Mouse (Mus musculus): ENCODE measurements around the gene Gtf3c5. TPM values are rescaled to one million over a fixed set of nuclear protein-coding genes. Genes with fewer than 3 reads are reported as not detected.
A peak's percentile ranks its signal among the peaks of the same experiment; 100 is the strongest.

The Gtf3c5 gene
- polyA plus RNA-seq, 1 experiment from 2014 or later: 31.0 TPM

GRCm38 (mm10) chr2:28601720-28602590, 18.4 kb upstream of the Gtf3c5 start:
- no peak for DNase-seq
- no peak overlapping the region for H3K9ac ChIP-seq (replicated peaks; ENCODE audit: low read length)
- no peak overlapping the region for H3K4me3 ChIP-seq (replicated peaks; ENCODE audit: low read depth, low read length)
- H3K4me2 ChIP-seq (ENCODE audit: low read length): no peak overlapping the region
- no peaks in the 10 kb centered on the region for H3K36me3 ChIP-seq (ENCODE audit: control insufficient read depth, insufficient read depth, low read length)
- H3K9me3 ChIP-seq (ENCODE audit: control insufficient read depth, low read length): no peaks in the 10 kb centered on the region
- no peak overlapping the region for H3K27ac ChIP-seq (replicated peaks; ENCODE audit: low read depth, low read length)
- no peaks in the 10 kb centered on the region for H3K4me1 ChIP-seq (ENCODE audit: control insufficient read depth, insufficient read depth, low read length)
- ATAC-seq (ENCODE audit: low FRiP score, low TSS enrichment): no peak
- H3K27me3 ChIP-seq (ENCODE audit: control insufficient read depth, insufficient read depth, low read length): no peaks in the 10 kb centered on the region
- WGBS: 62% methylated on average over 12 of the region's 12 CpGs

DNA sequence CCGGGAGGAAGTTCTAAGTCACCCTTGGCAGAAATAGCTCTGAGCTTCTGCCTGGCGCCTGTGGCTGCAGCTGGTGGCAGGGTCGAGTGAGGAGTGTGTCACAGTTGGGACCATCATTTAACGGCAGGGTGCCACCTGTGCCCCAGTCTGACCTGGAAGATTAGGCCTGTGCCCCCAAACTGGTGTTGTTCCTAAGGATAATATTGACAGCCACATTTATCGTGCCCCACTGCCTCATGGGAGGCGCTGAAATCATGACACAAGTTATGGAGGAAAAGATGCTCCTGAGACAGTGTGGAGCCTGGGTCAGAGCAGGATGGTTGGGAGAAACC, 16.0 kb upstream of the Gtf3c5 start:
- Histone ChIP-seq H3K9ac (replicated peaks; ENCODE audit: low read length) (no peak overlapping the region), H3K4me3 (replicated peaks; ENCODE audit: low read depth, low read length) (no peak overlapping the region), H3K4me1 (ENCODE audit: control insufficient read depth, insufficient read depth, low read length) (no peaks in the 10 kb centered on the region), H3K27ac (replicated peaks; ENCODE audit: low read depth, low read length) (no peak overlapping the region), H3K27me3 (ENCODE audit: control insufficient read depth, insufficient read depth, low read length) (no peaks in the 10 kb centered on the region), H3K4me2 (ENCODE audit: low read length) (no peak overlapping the region), H3K9me3 (ENCODE audit: control insufficient read depth, low read length) (no peaks in the 10 kb centered on the region), H3K36me3 (ENCODE audit: control insufficient read depth, insufficient read depth, low read length) (no peaks in the 10 kb centered on the region)
- ATAC-seq (ENCODE audit: low FRiP score, low TSS enrichment) (no peak), DNase-seq (no peak)
- WGBS: 81% methylated on average over 6 of the region's 6 CpGs

GRCm38 (mm10) chr2:28598692-28599568, 15.4 kb upstream of the Gtf3c5 start:
- H3K4me1 ChIP-seq (ENCODE audit: control insufficient read depth, insufficient read depth, low read length): no peaks in the 10 kb centered on the region
- DNase-seq (no peak), ATAC-seq (ENCODE audit: low FRiP score, low TSS enrichment) (no peak)
- no peaks in the 10 kb centered on the region for H3K27me3 ChIP-seq (ENCODE audit: control insufficient read depth, insufficient read depth, low read length)
- no peaks in the 10 kb centered on the region for H3K9me3 ChIP-seq (ENCODE audit: control insufficient read depth, low read length)
- H3K4me3 ChIP-seq (replicated peaks; ENCODE audit: low read depth, low read length): no peak overlapping the region
- no peaks in the 10 kb centered on the region for H3K36me3 ChIP-seq (ENCODE audit: control insufficient read depth, insufficient read depth, low read length)
- H3K9ac ChIP-seq (replicated peaks; ENCODE audit: low read length): no peak overlapping the region
- WGBS: 63% methylated on average over 12 of the region's 12 CpGs
- H3K4me2 ChIP-seq (ENCODE audit: low read length): no peak overlapping the region
- H3K27ac ChIP-seq (replicated peaks; ENCODE audit: low read depth, low read length): no peak overlapping the region

DNA sequence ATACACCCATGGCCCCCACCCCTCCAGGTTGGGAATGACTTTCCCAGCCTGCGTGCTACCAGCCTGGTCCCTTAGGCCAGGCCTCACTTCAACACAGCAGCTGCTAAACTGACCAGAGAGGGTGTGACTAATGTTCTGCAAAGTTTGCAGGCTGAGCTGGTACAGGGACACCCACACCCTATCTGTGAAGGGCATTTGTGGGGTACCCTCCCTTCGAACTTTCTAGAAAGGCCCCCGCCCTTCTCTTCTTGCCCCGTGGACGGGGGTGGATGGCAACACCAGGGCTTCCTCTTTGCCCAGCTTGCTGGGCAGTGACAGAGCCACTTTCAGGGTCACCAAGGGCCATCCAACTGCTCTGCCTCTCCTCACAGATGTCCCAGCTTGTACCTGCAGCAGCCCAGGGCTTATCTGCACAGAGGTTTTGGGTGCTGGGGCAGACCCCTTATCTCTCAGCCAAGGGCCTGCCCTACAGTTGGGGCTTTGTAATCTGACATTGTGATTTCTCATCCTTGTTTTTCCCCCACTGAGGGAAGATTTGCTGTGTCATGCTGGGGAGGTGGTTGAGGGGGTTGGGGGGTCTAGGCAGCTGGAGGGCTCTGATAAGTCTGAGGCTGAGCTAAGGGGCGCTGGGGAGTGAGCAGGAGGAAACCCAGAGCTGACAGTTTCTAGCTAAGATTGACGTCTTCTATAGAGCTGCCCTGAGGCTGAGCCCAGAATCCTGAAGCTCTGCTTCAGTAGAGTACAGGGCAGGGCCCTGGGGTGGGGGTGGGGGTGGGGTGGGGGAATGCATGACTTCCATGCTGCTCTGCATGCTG, 14.4 kb upstream of the Gtf3c5 start:
- ATAC-seq (ENCODE audit: low FRiP score, low TSS enrichment) (no peak), DNase-seq (no peak)
- WGBS: 67% methylated on average over 7 of the region's 7 CpGs
- no peak overlapping the region; the same call in 1 of the 2 replicates for H3K27ac ChIP-seq (replicated peaks; ENCODE audit: low read depth, low read length)
- H3K27me3 ChIP-seq (ENCODE audit: control insufficient read depth, insufficient read depth, low read length): no peaks in the 10 kb centered on the region
- no peaks in the 10 kb centered on the region for H3K9me3 ChIP-seq (ENCODE audit: control insufficient read depth, low read length)
- H3K36me3 ChIP-seq (ENCODE audit: control insufficient read depth, insufficient read depth, low read length): no peaks in the 10 kb centered on the region
- no peak overlapping the region for H3K4me2 ChIP-seq (ENCODE audit: low read length)
- no peak overlapping the region for H3K9ac ChIP-seq (replicated peaks; ENCODE audit: low read length)
- H3K4me1 ChIP-seq (ENCODE audit: control insufficient read depth, insufficient read depth, low read length): no peaks in the 10 kb centered on the region
- no peak overlapping the region for H3K4me3 ChIP-seq (replicated peaks; ENCODE audit: low read depth, low read length)

- 90% methylated on average over 7 of the region's 7 CpGs for WGBS
Measured at GRCm38 (mm10) chr2:28596998-28597397, 13.4 kb upstream of the Gtf3c5 start.

GRCm38 (mm10) chr2:28596021-28596420, 12.5 kb upstream of the Gtf3c5 start:
- ATAC-seq (ENCODE audit: low FRiP score, low TSS enrichment) (no peak), DNase-seq (no peak)
- no peak overlapping the region for H3K27ac ChIP-seq (replicated peaks; ENCODE audit: low read depth, low read length)
- no peaks in the 10 kb centered on the region for H3K36me3 ChIP-seq (ENCODE audit: control insufficient read depth, insufficient read depth, low read length)
- H3K9ac ChIP-seq (replicated peaks; ENCODE audit: low read length): no peak overlapping the region
- H3K4me3 ChIP-seq (replicated peaks; ENCODE audit: low read depth, low read length): no peak overlapping the region
- H3K4me1 ChIP-seq (ENCODE audit: control insufficient read depth, insufficient read depth, low read length): no peaks in the 10 kb centered on the region
- no peaks in the 10 kb centered on the region for H3K27me3 ChIP-seq (ENCODE audit: control insufficient read depth, insufficient read depth, low read length)
- no peaks in the 10 kb centered on the region for H3K9me3 ChIP-seq (ENCODE audit: control insufficient read depth, low read length)
- H3K4me2 ChIP-seq (ENCODE audit: low read length): no peak overlapping the region
- WGBS: 79% methylated on average over 7 of the region's 7 CpGs

More at GRCm38 (mm10) chr2:28596998-28597397, 13.4 kb upstream of the Gtf3c5 start:
- Histone ChIP-seq H3K27me3 (ENCODE audit: control insufficient read depth, insufficient read depth, low read length) (no peaks in the 10 kb centered on the region), H3K4me1 (ENCODE audit: control insufficient read depth, insufficient read depth, low read length) (no peaks in the 10 kb centered on the region), H3K9me3 (ENCODE audit: control insufficient read depth, low read length) (no peaks in the 10 kb centered on the region), H3K4me2 (ENCODE audit: low read length) (no peak overlapping the region), H3K9ac (replicated peaks; ENCODE audit: low read length) (no peak overlapping the region), H3K36me3 (ENCODE audit: control insufficient read depth, insufficient read depth, low read length) (no peaks in the 10 kb centered on the region), H3K27ac (replicated peaks; ENCODE audit: low read depth, low read length) (no peak overlapping the region), H3K4me3 (replicated peaks; ENCODE audit: low read depth, low read length) (no peak overlapping the region)
- no peak for DNase-seq
- no peak for ATAC-seq (ENCODE audit: low FRiP score, low TSS enrichment)

DNA sequence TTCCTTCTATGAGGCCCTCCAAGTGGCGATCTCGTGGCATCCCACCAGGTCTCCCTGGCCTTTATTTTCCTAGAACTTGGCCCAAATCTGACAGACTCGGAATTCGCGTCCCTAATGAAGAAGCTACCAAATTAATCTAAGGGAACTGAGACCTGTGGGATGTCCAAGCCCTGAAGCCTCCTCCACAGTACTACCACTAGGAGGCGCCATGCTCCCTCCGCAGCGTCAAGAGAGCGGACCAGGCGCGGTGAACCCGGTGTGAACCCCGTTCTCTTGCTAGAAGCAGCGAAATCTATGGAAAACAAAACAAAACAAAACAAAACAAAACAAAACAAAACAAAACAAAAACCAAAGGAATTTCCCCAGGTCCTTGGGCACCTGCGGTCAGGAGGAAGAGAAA, 9.3 kb upstream of the Gtf3c5 start:
- Histone ChIP-seq H3K27me3 (ENCODE audit: control insufficient read depth, insufficient read depth, low read length) (no peaks in the 10 kb centered on the region; the same call in 1 of the 2 replicates), H3K4me3 (replicated peaks; ENCODE audit: low read depth, low read length) (no peak overlapping the region), H3K36me3 (ENCODE audit: control insufficient read depth, insufficient read depth, low read length) (no peaks in the 10 kb centered on the region), H3K4me2 (ENCODE audit: low read length) (no peak overlapping the region), H3K9ac (replicated peaks; ENCODE audit: low read length) (no peak overlapping the region), H3K27ac (replicated peaks; ENCODE audit: low read depth, low read length) (no peak overlapping the region), H3K4me1 (ENCODE audit: control insufficient read depth, insufficient read depth, low read length) (no peaks in the 10 kb centered on the region), H3K9me3 (ENCODE audit: control insufficient read depth, low read length) (no peaks in the 10 kb centered on the region)
- ATAC-seq (ENCODE audit: low FRiP score, low TSS enrichment): no peak
- 6% methylated on average over 15 of the region's 15 CpGs for WGBS
- DNase-seq: peak; percentile 70

- no peaks in the 10 kb centered on the region for H3K4me1 ChIP-seq (ENCODE audit: control insufficient read depth, insufficient read depth, low read length)
- H3K4me2 ChIP-seq (ENCODE audit: low read length): no peak overlapping the region
- H3K9me3 ChIP-seq (ENCODE audit: control insufficient read depth, low read length): no peaks in the 10 kb centered on the region
- no peaks in the 10 kb centered on the region; the same call in 1 of the 2 replicates for H3K27me3 ChIP-seq (ENCODE audit: control insufficient read depth, insufficient read depth, low read length)
- H3K9ac ChIP-seq (replicated peaks; ENCODE audit: low read length): no peak overlapping the region
- no peak overlapping the region for H3K27ac ChIP-seq (replicated peaks; ENCODE audit: low read depth, low read length)
- DNase-seq (no peak), ATAC-seq (ENCODE audit: low FRiP score, low TSS enrichment) (no peak)
- no peaks in the 10 kb centered on the region for H3K36me3 ChIP-seq (ENCODE audit: control insufficient read depth, insufficient read depth, low read length)
- 77% methylated on average over 2 of the region's 2 CpGs for WGBS
- H3K4me3 ChIP-seq (replicated peaks; ENCODE audit: low read depth, low read length): no peak overlapping the region
Measured at GRCm38 (mm10) chr2:28591479-28591878, 7.9 kb upstream of the Gtf3c5 start.

Measured in midbrain, embryonic 14.5 days (tissue).